Mouse (Mus musculus): ENCODE results near the gene Col23a1.

DNA sequence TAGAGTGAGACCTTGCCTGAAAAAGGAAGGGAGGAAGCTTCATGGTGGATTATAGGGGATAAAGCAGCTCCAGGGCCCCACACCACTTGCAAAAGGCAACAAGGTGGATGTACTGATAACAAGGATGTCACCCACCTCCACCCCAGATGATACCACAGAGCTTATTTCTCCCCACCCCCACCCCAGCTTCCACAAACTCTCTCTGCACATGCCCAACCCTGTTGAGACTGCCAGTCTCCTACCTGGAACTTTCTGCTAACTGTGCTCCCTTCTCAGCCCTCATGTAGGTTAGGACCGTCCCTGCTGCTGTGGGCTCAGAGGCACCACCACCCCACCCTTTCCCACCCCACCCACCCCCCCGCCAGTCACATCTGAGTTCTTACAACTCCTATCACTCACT lies 154.1 kb downstream of the Col23a1 start:
- no peak for TF ChIP-seq CTCF (IDR thresholded peaks at IDR 0.05; ENCODE audit: low read depth, low read length)
- peak; percentile 65 for TF ChIP-seq TAL1 (conservative IDR thresholded peaks at IDR 0.05; ENCODE audit: low read depth, low read length)
- no peak for TF ChIP-seq GATA1 (IDR thresholded peaks at IDR 0.05; ENCODE audit: borderline replicate concordance, low read length)
- TF ChIP-seq GATA2 (IDR thresholded peaks at IDR 0.05; ENCODE audit: borderline replicate concordance, low read depth, low read length), result no peak
